Mouse (Mus musculus) olfactory bulb, adult 2 months (tissue): ENCODE results near the gene Slc35e2. TPM values are rescaled to one million over a fixed set of nuclear protein-coding genes. Genes with fewer than 3 reads are reported as not detected.
"Not testable (repeated sequence)": the region's sequence is repeated elsewhere in the genome, so short reads cannot be mapped to it uniquely, and the experiment has no call there.

ENCODE experiments used
- H3K27ac ChIP-seq: fragments of 200-500 bp; 2 replicates; pipeline ENCODE4 v1.5.1; 2012; ENCODE audit warnings: low read depth, low read length; ENCODE audit not compliant: insufficient read depth
- H3K4me1 ChIP-seq: fragments of 200-500 bp; 2 replicates; pipeline ENCODE4 v1.6.1; 2012; ENCODE audit warnings: low read length; ENCODE audit not compliant: control insufficient read depth, insufficient read depth
- H3K4me3 ChIP-seq: fragments of 200-500 bp; 2 replicates; pipeline ENCODE4 v1.5.1; 2012; ENCODE audit warnings: mild to moderate bottlenecking, low read depth, low read length, moderate library complexity; ENCODE audit not compliant: insufficient read depth
- CTCF ChIP-seq: fragments of 200-500 bp; IDR thresholded peaks from 2 replicates; pipeline ENCODE4 v1.5.1; 2012; ENCODE audit warnings: low read depth, mild to moderate bottlenecking, low read length, moderate library complexity; ENCODE audit not compliant: insufficient read depth
- POLR2A ChIP-seq: fragments of 200-500 bp; IDR thresholded peaks from 2 replicates; pipeline ENCODE4 v1.6.1; 2012; ENCODE audit warnings: mild to moderate bottlenecking, low read depth, low read length, moderate library complexity; ENCODE audit not compliant: insufficient read depth
- WGBS: fragments of 180-500 bp; shearing (Covaris S2); methylation state at CpG from one replicate; pipeline ENCODE4 v1.1.7; 2018; 5-methylcytosine and 5-hydroxymethylcytosine counted together
- polyA plus RNA-seq: library from polyadenylated mRNA; stranded (reverse); fragments of >200 nt; gene quantifications from 2 replicates; pipeline ENCODE4 v1.2.4, GENCODE M21; 2012; ENCODE audit warnings: low replicate concordance; ENCODE audit not compliant: missing spikeins, insufficient read depth, insufficient read length

Gene Slc35e2
- polyA plus RNA-seq, 1 experiment = not detected

GRCm38 (mm10) chr4:155563400-155564231, 37.6 kb upstream of the Slc35e2 start:
- H3K4me1 ChIP-seq = peaks cover 14% of the 10 kb centered on the region
- WGBS = under 1% methylated on average over 69 of the region's 69 CpGs
- no peak for TF ChIP-seq CTCF
- TF ChIP-seq POLR2A = peak; percentile 87
- peak overlapping the region; percentile 69 for H3K27ac ChIP-seq
- H3K4me3 ChIP-seq = peak overlapping the region; percentile 81

- TF ChIP-seq CTCF (no peak), POLR2A (no peak)
- WGBS = 5% methylated on average over 20 of the region's 20 CpGs
- Histone ChIP-seq H3K27ac (peak overlapping the region; percentile 69; the same call in 1 of the 2 replicates), H3K4me3 (peak overlapping the region; percentile 81), H3K4me1 (peaks cover 12% of the 10 kb centered on the region)
These were observed 36.7 kb upstream of the Slc35e2 start for GRCm38 (mm10) chr4:155564315-155565069.

GRCm38 (mm10) chr4:155566555-155566954, 34.7 kb upstream of the Slc35e2 start:
- Histone ChIP-seq H3K4me1 (peaks cover 15% of the 10 kb centered on the region), H3K4me3 (no peak overlapping the region), H3K27ac (no peak overlapping the region)
- 77% methylated on average over 8 of the region's 8 CpGs for WGBS
- TF ChIP-seq CTCF (no peak), POLR2A (no peak)

- Histone ChIP-seq H3K4me1 (peaks cover 12% of the 10 kb centered on the region), H3K4me3 (no peak overlapping the region), H3K27ac (no peak overlapping the region)
- no peak for TF ChIP-seq POLR2A
- no peak for TF ChIP-seq CTCF
- 14% methylated on average over 2 of the region's 2 CpGs for WGBS
These were observed 33.0 kb upstream of the Slc35e2 start for GRCm38 (mm10) chr4:155568170-155568569.

GRCm38 (mm10) chr4:155568632-155569370, 32.4 kb upstream of the Slc35e2 start:
- 92% methylated on average over 7 of the region's 7 CpGs for WGBS
- no peak for TF ChIP-seq POLR2A
- no peak for TF ChIP-seq CTCF
- Histone ChIP-seq H3K4me3 (no peak overlapping the region), H3K4me1 (peaks cover 14% of the 10 kb centered on the region), H3K27ac (no peak overlapping the region)

- no peak for TF ChIP-seq CTCF
- no peak for TF ChIP-seq POLR2A
- Histone ChIP-seq H3K4me1 (peaks cover 11% of the 10 kb centered on the region), H3K27ac (no peak overlapping the region), H3K4me3 (no peak overlapping the region)
- 83% methylated on average over 6 of the region's 6 CpGs for WGBS
These were observed 31.4 kb upstream of the Slc35e2 start for GRCm38 (mm10) chr4:155569818-155570217.

GRCm38 (mm10) chr4:155570315-155570714, 30.9 kb upstream of the Slc35e2 start:
- not testable (repeated sequence) for H3K27ac ChIP-seq, H3K4me3 ChIP-seq
- WGBS = 94% methylated on average over 11 of the region's 11 CpGs
- peaks cover 11% of the 10 kb centered on the region for H3K4me1 ChIP-seq

GRCm38 (mm10) chr4:155571442-155571841, 29.8 kb upstream of the Slc35e2 start:
- 33% methylated on average over 2 of the region's 2 CpGs for WGBS
- no peak for TF ChIP-seq CTCF
- no peak for TF ChIP-seq POLR2A
- Histone ChIP-seq H3K27ac (no peak overlapping the region), H3K4me3 (no peak overlapping the region), H3K4me1 (peaks cover 6% of the 10 kb centered on the region)

GRCm38 (mm10) chr4:155573155-155573554, 28.1 kb upstream of the Slc35e2 start:
- Histone ChIP-seq H3K27ac (no peak overlapping the region), H3K4me1 (peaks cover 5% of the 10 kb centered on the region), H3K4me3 (no peak overlapping the region)
- WGBS = 91% methylated on average over 2 of the region's 2 CpGs
- TF ChIP-seq CTCF (no peak), POLR2A (no peak)

- whole genome bisulfite sequencing = 96% methylated on average over 9 of the region's 9 CpGs
- no peak overlapping the region for H3K4me3 ChIP-seq
- H3K27ac ChIP-seq = no peak overlapping the region
- TF ChIP-seq POLR2A = no peak
- TF ChIP-seq CTCF = no peak
- H3K4me1 ChIP-seq = peaks cover 5% of the 10 kb centered on the region
These were observed 27.3 kb upstream of the Slc35e2 start for GRCm38 (mm10) chr4:155573876-155574275.
